Mouse (Mus musculus) yolk sac, embryonic 10.5 days (tissue): ENCODE results near the gene Cfap43.

Experiments used
- DNase-seq: peaks from one replicate; pipeline ENCODE4 v3.0.0-alpha.2; 2017; ENCODE audit warnings: low spot score

The Cfap43 gene

GRCm38 (mm10) chr19:47919126-47919965 lies at the start of gene Cfap43, which contains the start of gene Itprip:
Gene Cfap43, minus strand, starts transcription at chr19:47919287.
Gene Itprip, minus strand, starts transcription at chr19:47919299.
- DNase-seq, result peak; percentile 89

GRCm38 (mm10) chr19:47958181-47958580 lies 39.1 kb upstream of the Cfap43 start:
- DNase-seq, result no peak

GRCm38 (mm10) chr19:47953169-47953568 lies 34.1 kb upstream of the Cfap43 start:
- no peak for DNase-seq

- no peak for DNase-seq
Measured at GRCm38 (mm10) chr19:47950946-47951345, 31.9 kb upstream of the Cfap43 start.

- no peak for DNase-seq
Measured at GRCm38 (mm10) chr19:47946821-47947465, 27.9 kb upstream of the Cfap43 start.

GRCm38 (mm10) chr19:47939361-47939760 lies 20.3 kb upstream of the Cfap43 start:
- DNase-seq, result no peak

- peak; percentile 71 for DNase-seq
Measured at GRCm38 (mm10) chr19:47937443-47938406, 18.6 kb upstream of the Cfap43 start, which contains the start of gene Cfap58. Gene Cfap58, plus strand, starts transcription at chr19:47937675.

GRCm38 (mm10) chr19:47936938-47937337 lies 17.9 kb upstream of the Cfap43 start:
- DNase-seq, result no peak

- no peak for DNase-seq
Measured at GRCm38 (mm10) chr19:47936490-47936889, 17.4 kb upstream of the Cfap43 start.

GRCm38 (mm10) chr19:47935530-47935929 lies 16.4 kb upstream of the Cfap43 start:
- DNase-seq, result no peak

GRCm38 (mm10) chr19:47934636-47935238 lies 15.7 kb upstream of the Cfap43 start:
- DNase-seq, result peak; percentile 26

GRCm38 (mm10) chr19:47934146-47934545 lies 15.1 kb upstream of the Cfap43 start:
- DNase-seq, result no peak

- DNase-seq, result peak; percentile 9
Measured at GRCm38 (mm10) chr19:47931982-47932638, 13.0 kb upstream of the Cfap43 start.

GRCm38 (mm10) chr19:47929043-47929442 lies 10.0 kb upstream of the Cfap43 start:
- DNase-seq, result no peak

GRCm38 (mm10) chr19:47927032-47927431 lies 7.9 kb upstream of the Cfap43 start:
- DNase-seq, result no peak

- DNase-seq, result no peak
Measured at GRCm38 (mm10) chr19:47925819-47926218, 6.7 kb upstream of the Cfap43 start.

GRCm38 (mm10) chr19:47919966-47920375 lies 884 bp upstream of the Cfap43 start:
- peak; percentile 15 for DNase-seq

- DNase-seq, result no peak
Measured at GRCm38 (mm10) chr19:47918455-47919101, 509 bp downstream of the Cfap43 start.

- DNase-seq, result no peak
Measured at GRCm38 (mm10) chr19:47918016-47918415, 1.1 kb downstream of the Cfap43 start.

- DNase-seq, result no peak
Measured at GRCm38 (mm10) chr19:47917396-47917795, 1.7 kb downstream of the Cfap43 start.
